ENCODE assay signal across 9 mouse cellular contexts in the genomic region with DNA sequence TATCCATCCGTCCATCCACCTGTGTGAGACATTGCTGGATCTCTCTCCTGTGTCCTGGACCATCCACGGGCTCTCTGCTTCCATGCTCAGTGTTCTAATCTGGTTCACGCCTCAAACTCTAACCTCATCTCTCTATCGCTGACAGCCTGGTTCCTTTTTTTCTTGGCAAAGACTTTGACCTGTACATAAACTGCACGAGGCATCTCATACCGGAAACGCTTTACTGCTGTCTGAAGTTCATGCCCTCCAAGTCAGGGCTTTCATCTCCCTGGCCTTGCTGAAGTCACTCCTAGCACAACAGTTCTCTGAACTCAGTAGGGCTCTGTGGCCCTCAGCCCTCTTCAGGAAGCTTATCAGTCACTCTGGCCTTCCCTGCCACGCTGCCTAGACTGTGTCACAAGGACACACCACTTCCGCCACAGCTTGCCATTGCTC. TPM values are rescaled to one million over a fixed set of nuclear protein-coding genes. Genes with fewer than 3 reads are reported as not detected.
DNase-seq lines count a peak whose midpoint lies in the region; ATAC-seq lines count a peak whose summit lies in the region.
"Had no signal": no experiment of that assay in that cellular context is flagged by ENCODE, and none has a peak within 500 bp of the region (broad histone marks: within the 10 kb centered on the region; RNA-seq: fewer than 3 reads in every experiment).

No protein-coding gene starts in this region.

- no peaks in the 10 kb centered on the region for H3K27me3 ChIP-seq in heart, embryonic 11.5 days (ENCODE audit: control insufficient read depth, insufficient read depth, low read length)
- H3K27me3 ChIP-seq: CH12.LX had no signal

- WGBS in heart, embryonic 11.5 days (ENCODE audit: insufficient replicate concordance) = 39% methylated on average over 9 of the region's 9 CpGs

- 0 out of 2 replicates have a peak overlapping the region, but pooled peaks have one; percentile 41 for H3K27ac ChIP-seq in heart, embryonic 11.5 days (ENCODE audit: low read depth, low read length)

- peaks cover 6% of the 10 kb centered on the region; the same call in 1 of the 2 replicates for H3K4me1 ChIP-seq in heart, embryonic 11.5 days (ENCODE audit: control insufficient read depth, insufficient read depth, low read length)

- intact Hi-C loops in left cerebral cortex, postnatal 10 days (cut with DNase I) = no loop called here
- intact Hi-C loops in left cerebral cortex, postnatal 14 days (cut with DNase I) = no loop called here

- no peak overlapping the region for H3K4me2 ChIP-seq in heart, embryonic 11.5 days

- ATAC-seq in heart, embryonic 11.5 days (replicated peaks; ENCODE audit: insufficient number of reproducible peaks, low FRiP score, low TSS enrichment) = peak; percentile 77

- no peaks in the 10 kb centered on the region for H3K9me3 ChIP-seq in heart, embryonic 11.5 days (replicated peaks; ENCODE audit: control insufficient read depth, low read length)

- peak overlapping the region; percentile 46; the same call in 1 of the 2 replicates for H3K9ac ChIP-seq in heart, embryonic 11.5 days (ENCODE audit: low read depth, low read length)

- no peaks in the 10 kb centered on the region for H3K36me3 ChIP-seq in heart, embryonic 11.5 days (ENCODE audit: control insufficient read depth, insufficient read depth, low read length)

- DNase-seq in heart, adult 11 months = no peak
- DNase-seq in embryo, embryonic 11 days = peak; percentile 22
- DNase-seq in liver = peak; percentile 65
- peak; percentile 31 to 51 for DNase-seq in spleen, postnatal 10 days (ENCODE audit: low spot score in 2 of 2)
- DNase-seq in cerebellum, adult 18-20 months = no peak
- DNase-seq in left cerebral cortex, postnatal 10 days (ENCODE audit: extremely low spot score in 1 of 2, low spot score in 2 of 2) = no peak
- DNase-seq in left cerebral cortex, postnatal 14 days (ENCODE audit: low spot score in 2 of 2) = no peak

- H3K4me3 ChIP-seq in heart, embryonic 11.5 days (ENCODE audit: low read depth, low read length) = no peak overlapping the region

RNA-seq across cellular contexts. Expression of a gene that starts 15.1 kb away (rescaled TPM):
- 23.3 and 24.8 TPM in 2 replicates for polyA plus RNA-seq in heart, embryonic 11.5 days (2014; fragmentation: Nextera tagmentation; extraction: Ambion mirVana)
- total RNA-seq in left cerebral cortex, postnatal 10 days (2021) = 10 to 100 TPM; 62.6 to 67.3 TPM
- 10 to 100 TPM; 69.6 to 73.5 TPM for total RNA-seq in left cerebral cortex, postnatal 14 days (2021)

RNA-seq across cellular contexts. Expression of a gene that starts 52.0 kb away (rescaled TPM):
- 18.0 and 19.8 TPM in 2 replicates for polyA plus RNA-seq in heart, embryonic 11.5 days (2014; fragmentation: Nextera tagmentation; extraction: Ambion mirVana)
- total RNA-seq in left cerebral cortex, postnatal 10 days (2021) = 100 to 1,000 TPM; 151 to 153 TPM
- total RNA-seq in left cerebral cortex, postnatal 14 days (2021) = 100 to 1,000 TPM; 161 to 170 TPM

Comparison
In these comparisons a context has a peak if more than half of its experiments do, and no peak if none do; other contexts are left out.
1. DNase-seq: peak in embryo, embryonic 11 days (single experiment), liver (single experiment) and spleen, postnatal 10 days (2 of 2); none in heart, adult 11 months (single experiment), cerebellum, adult 18-20 months (0 of 2), left cerebral cortex, postnatal 10 days (0 of 2) and left cerebral cortex, postnatal 14 days (0 of 2).